Mouse (Mus musculus) telencephalon, adult 2 months (tissue): ENCODE measurements around the gene Agk.

ENCODE experiments used
- DNase-seq: peaks from one replicate; pipeline ENCODE4 v3.0.0-alpha.2; 2011; ENCODE audit warnings: low read depth, low spot score

Gene Agk

GRCm38 (mm10) chr6:40441755-40442154, 116.8 kb downstream of the Agk start:
- no peak for DNase-seq

- DNase-seq, result no peak
Observed at GRCm38 (mm10) chr6:40443281-40443928, 118.4 kb downstream of the Agk start.
